Mouse (Mus musculus): ENCODE results near the gene Cox7a2. TPM values are rescaled to one million over a fixed set of nuclear protein-coding genes. Genes with fewer than 3 reads are reported as not detected.

The Cox7a2 gene
- polyA plus RNA-seq, 2 experiments: 279 to 577 TPM

DNA sequence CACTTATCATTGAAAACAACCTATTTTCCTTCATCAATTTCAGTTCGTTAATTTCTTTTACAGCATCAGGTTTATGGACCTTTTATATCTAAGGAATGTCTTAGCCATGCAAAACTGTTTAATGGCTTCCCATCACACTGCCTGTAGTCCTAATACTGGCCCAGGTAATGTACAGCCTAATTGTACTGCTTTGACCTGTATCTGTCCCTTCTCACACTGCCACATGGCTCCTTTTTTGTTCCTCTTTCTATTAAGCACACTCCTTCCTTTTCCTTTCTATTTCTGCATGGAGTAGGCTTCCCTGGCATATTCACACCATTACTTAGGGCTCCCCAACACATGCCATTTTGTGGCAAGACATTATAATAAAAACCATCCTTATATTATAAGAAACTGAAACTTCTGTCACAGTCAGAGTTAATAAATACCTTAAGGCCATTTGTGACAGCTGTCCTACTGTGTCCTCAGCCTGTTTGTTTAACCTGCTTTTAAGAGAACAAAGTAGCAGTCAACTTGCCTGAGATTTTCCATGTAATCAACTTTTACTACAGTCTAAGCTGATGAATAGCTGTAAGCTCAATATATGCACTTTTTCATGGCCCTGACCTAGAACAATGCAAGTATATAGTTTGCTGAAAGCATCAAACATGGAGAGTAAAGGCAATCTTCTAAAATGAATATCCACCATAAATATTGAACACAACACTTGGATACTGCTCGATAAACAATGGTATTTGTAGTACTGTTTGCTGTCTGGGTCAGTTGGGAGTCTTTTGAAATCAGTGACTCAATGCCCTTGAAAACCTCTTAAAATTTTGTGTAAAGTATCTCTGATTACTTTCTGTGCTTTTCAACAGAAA is 25.5 kb upstream of the Cox7a2 start:
- Histone ChIP-seq H3K4me3 (ENCODE audit: insufficient read depth in 1 of 2, low read depth in 2 of 2, low read length in 2 of 2) (no peak overlapping the region), H3K27me3 (ENCODE audit: control insufficient read depth, insufficient read depth, low read length) (no peaks in the 10 kb centered on the region), H3K9me3 (ENCODE audit: control insufficient read depth, low read length) (no peaks in the 10 kb centered on the region), H3K9ac (replicated peaks) (no peak overlapping the region), H3K36me3 (replicated peaks; ENCODE audit: control insufficient read depth, insufficient read depth, low read depth) (no peaks in the 10 kb centered on the region), H3K27ac (no peak overlapping the region), H3K4me1 (replicated peaks; ENCODE audit: control insufficient read depth in 2 of 2, insufficient read depth in 2 of 2, low read length in 1 of 2) (peaks cover 0 to 1% of the 10 kb centered on the region in 2 experiments; a peak in 2 of 4 replicates), H3K4me2 (ENCODE audit: low read depth) (no peak overlapping the region)
- ATAC-seq (ENCODE audit: insufficient read depth) (no peak), DNase-seq (ENCODE audit: low read depth in 3 of 3, low spot score in 3 of 3) (no peak)
- TF ChIP-seq EP300 (IDR thresholded peaks at IDR 0.05; ENCODE audit: low read depth): no peak
- no peak for TF ChIP-seq CTCF (IDR thresholded peaks at IDR 0.05; ENCODE audit: low read depth)
- WGBS (ENCODE audit: insufficient replicate concordance): 74% methylated on average over 2 of the region's 2 CpGs

DNA sequence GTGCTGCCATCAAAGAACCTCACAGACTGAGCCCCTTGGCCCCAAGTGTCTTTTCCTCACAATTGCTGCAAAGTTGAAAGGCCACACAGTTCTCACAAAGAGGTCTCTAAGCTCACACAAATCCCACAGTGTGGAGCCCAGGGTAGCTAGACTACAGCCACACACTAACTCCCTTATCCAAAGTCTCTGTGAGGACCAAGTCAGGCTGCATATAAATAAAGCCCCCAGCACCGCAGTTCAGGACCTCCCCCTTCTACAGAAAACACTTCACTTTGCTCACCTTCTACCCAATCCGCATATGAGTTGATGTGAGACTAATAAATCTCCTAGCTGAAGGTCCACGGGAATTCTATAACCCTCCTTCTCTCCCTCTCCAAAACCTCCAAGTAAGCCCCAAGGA is 24.8 kb upstream of the Cox7a2 start:
- Histone ChIP-seq H3K9ac (replicated peaks) (no peak overlapping the region), H3K4me1 (replicated peaks; ENCODE audit: control insufficient read depth in 2 of 2, insufficient read depth in 2 of 2, low read length in 1 of 2) (no peaks in the 10 kb centered on the region; a peak in 1 of 4 replicates), H3K4me2 (ENCODE audit: low read depth) (no peak overlapping the region), H3K4me3 (ENCODE audit: insufficient read depth in 1 of 2, low read depth in 2 of 2, low read length in 2 of 2) (no peak overlapping the region), H3K9me3 (ENCODE audit: control insufficient read depth, low read length) (no peaks in the 10 kb centered on the region), H3K27me3 (ENCODE audit: control insufficient read depth, insufficient read depth, low read length) (no peaks in the 10 kb centered on the region), H3K36me3 (replicated peaks; ENCODE audit: control insufficient read depth, insufficient read depth, low read depth) (no peaks in the 10 kb centered on the region), H3K27ac (no peak overlapping the region)
- WGBS (ENCODE audit: insufficient replicate concordance): 67% methylated on average over 3 of the region's 3 CpGs
- ATAC-seq (ENCODE audit: insufficient read depth) (no peak), DNase-seq (ENCODE audit: low read depth in 3 of 3, low spot score in 3 of 3) (no peak)
- TF ChIP-seq CTCF (IDR thresholded peaks at IDR 0.05; ENCODE audit: low read depth) (no peak), EP300 (IDR thresholded peaks at IDR 0.05; ENCODE audit: low read depth) (no peak)

DNA sequence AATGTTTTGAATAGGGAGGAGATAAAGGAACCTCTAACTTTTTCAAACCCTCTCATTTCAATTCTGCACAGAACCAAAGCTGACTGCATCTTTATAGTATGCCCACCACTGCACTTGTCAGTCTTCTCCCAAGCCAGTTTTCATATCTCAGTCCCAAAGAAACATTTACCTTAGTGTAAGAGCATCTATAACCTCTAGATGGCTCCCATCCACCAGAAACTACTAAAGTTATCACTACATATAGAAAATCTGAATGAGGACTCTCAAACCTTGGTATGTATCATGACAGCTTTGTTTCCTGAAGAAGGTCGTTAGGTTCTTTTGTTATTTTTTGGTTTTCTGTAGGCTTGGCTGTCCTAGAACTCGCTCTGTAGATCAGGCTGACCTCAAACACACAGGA is 19.7 kb upstream of the Cox7a2 start:
- Histone ChIP-seq H3K9ac (replicated peaks) (no peak overlapping the region), H3K9me3 (ENCODE audit: control insufficient read depth, low read length) (no peaks in the 10 kb centered on the region), H3K27me3 (ENCODE audit: control insufficient read depth, insufficient read depth, low read length) (no peaks in the 10 kb centered on the region), H3K4me3 (ENCODE audit: insufficient read depth in 1 of 2, low read depth in 2 of 2, low read length in 2 of 2) (no peak overlapping the region), H3K36me3 (replicated peaks; ENCODE audit: control insufficient read depth, insufficient read depth, low read depth) (no peaks in the 10 kb centered on the region; the same call in 1 of the 2 replicates), H3K4me1 (replicated peaks; ENCODE audit: control insufficient read depth in 2 of 2, insufficient read depth in 2 of 2, low read length in 1 of 2) (no peaks in the 10 kb centered on the region; a peak in 1 of 4 replicates), H3K4me2 (ENCODE audit: low read depth) (no peak overlapping the region), H3K27ac (no peak overlapping the region)
- DNase-seq (ENCODE audit: low read depth in 3 of 3, low spot score in 3 of 3) (no peak), ATAC-seq (ENCODE audit: insufficient read depth) (no peak)
- 52% methylated on average over 2 of the region's 2 CpGs for WGBS (ENCODE audit: insufficient replicate concordance)
- no peak for TF ChIP-seq EP300 (IDR thresholded peaks at IDR 0.05; ENCODE audit: low read depth)
- no peak; the same call in 1 of the 2 replicates for TF ChIP-seq CTCF (IDR thresholded peaks at IDR 0.05; ENCODE audit: low read depth)

DNA sequence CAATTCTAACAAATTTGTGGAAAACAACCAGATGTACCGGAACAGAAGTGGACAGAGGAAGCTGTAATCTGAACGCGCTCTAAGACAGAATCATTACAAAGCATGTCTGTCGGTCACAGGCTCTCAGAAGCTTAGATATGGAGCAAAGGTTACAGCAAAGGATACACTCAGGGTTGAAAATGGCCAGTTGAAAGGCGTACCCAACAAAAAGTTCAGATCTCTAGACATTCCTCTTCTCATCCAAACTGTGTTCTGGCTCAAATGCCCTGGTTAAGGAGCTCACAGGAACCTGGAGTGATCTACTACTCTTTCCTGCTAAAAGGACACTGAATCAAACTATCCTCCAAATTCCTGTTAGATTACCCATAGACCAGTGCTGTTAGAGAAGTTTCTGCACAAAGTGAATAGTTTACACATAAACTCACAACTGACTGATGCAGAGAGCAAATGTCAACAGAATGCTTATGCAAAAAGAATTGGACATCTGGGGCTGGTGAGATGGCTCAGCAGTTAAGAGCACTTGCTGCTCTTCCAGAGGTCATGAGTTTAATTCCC is 7.4 kb upstream of the Cox7a2 start:
- no peaks in the 10 kb centered on the region for H3K27me3 ChIP-seq (ENCODE audit: control insufficient read depth, insufficient read depth, low read length)
- no peak for DNase-seq (ENCODE audit: low read depth in 3 of 3, low spot score in 3 of 3)
- H3K4me2 ChIP-seq (ENCODE audit: low read depth): no peak overlapping the region
- no peak overlapping the region for H3K27ac ChIP-seq
- no peak overlapping the region for H3K4me3 ChIP-seq (ENCODE audit: insufficient read depth in 1 of 2, low read depth in 2 of 2, low read length in 2 of 2)
- WGBS (ENCODE audit: insufficient replicate concordance): 84% methylated on average over 5 of the region's 5 CpGs
- ATAC-seq (ENCODE audit: insufficient read depth): no peak
- H3K9ac ChIP-seq (replicated peaks): no peak overlapping the region
- H3K4me1 ChIP-seq (replicated peaks; ENCODE audit: control insufficient read depth in 2 of 2, insufficient read depth in 2 of 2, low read length in 1 of 2): no peaks in the 10 kb centered on the region
- no peaks in the 10 kb centered on the region for H3K36me3 ChIP-seq (replicated peaks; ENCODE audit: control insufficient read depth, insufficient read depth, low read depth)
- H3K9me3 ChIP-seq (ENCODE audit: control insufficient read depth, low read length): no peaks in the 10 kb centered on the region
- TF ChIP-seq EP300 (IDR thresholded peaks at IDR 0.05; ENCODE audit: low read depth): no peak
- TF ChIP-seq CTCF (IDR thresholded peaks at IDR 0.05; ENCODE audit: low read depth): no peak

DNA sequence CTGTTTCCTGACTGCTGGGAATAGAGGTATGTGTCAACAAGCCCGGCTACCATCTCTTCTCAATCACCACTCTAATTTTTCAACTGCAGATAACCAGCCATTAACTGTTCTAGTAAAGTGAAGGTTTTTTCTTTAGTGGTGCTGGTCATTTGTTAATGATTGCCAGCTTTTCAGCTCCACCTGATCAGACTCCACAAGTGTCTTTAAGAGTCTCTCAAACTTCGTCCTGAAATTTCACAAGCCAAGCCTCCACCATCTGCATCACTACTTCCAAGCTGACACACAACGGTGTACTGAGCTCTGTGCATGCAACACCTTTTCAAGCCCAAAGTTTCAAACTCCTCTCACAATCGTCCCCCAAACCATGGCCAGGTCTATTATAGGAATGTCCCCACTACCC is 5.7 kb upstream of the Cox7a2 start:
- H3K4me2 ChIP-seq (ENCODE audit: low read depth): no peak overlapping the region
- no peak overlapping the region for H3K27ac ChIP-seq
- no peaks in the 10 kb centered on the region for H3K9me3 ChIP-seq (ENCODE audit: control insufficient read depth, low read length)
- ATAC-seq (ENCODE audit: insufficient read depth) (no peak), DNase-seq (ENCODE audit: low read depth in 3 of 3, low spot score in 3 of 3) (no peak)
- H3K4me1 ChIP-seq (replicated peaks; ENCODE audit: control insufficient read depth in 2 of 2, insufficient read depth in 2 of 2, low read length in 1 of 2): peaks cover 0 to 2% of the 10 kb centered on the region in 2 experiments; a peak in 1 of 4 replicates
- H3K27me3 ChIP-seq (ENCODE audit: control insufficient read depth, insufficient read depth, low read length): no peaks in the 10 kb centered on the region
- no peaks in the 10 kb centered on the region for H3K36me3 ChIP-seq (replicated peaks; ENCODE audit: control insufficient read depth, insufficient read depth, low read depth)
- 65% methylated on average over 4 of the region's 4 CpGs for WGBS (ENCODE audit: insufficient replicate concordance)
- H3K9ac ChIP-seq (replicated peaks): no peak overlapping the region
- TF ChIP-seq CTCF (IDR thresholded peaks at IDR 0.05; ENCODE audit: low read depth): no peak
- TF ChIP-seq EP300 (IDR thresholded peaks at IDR 0.05; ENCODE audit: low read depth): no peak
- no peak overlapping the region for H3K4me3 ChIP-seq (ENCODE audit: insufficient read depth in 1 of 2, low read depth in 2 of 2, low read length in 2 of 2)
